Comparison of ENCODE assay signal across 29 mouse cellular contexts in genomic region chr2:155223145-155223544, GRCm38 (mm10). TPM values are rescaled to one million over a fixed set of nuclear protein-coding genes. Genes with fewer than 3 reads are reported as not detected.
DNase-seq lines count a peak whose midpoint lies in the region; ATAC-seq and TF ChIP-seq lines count a peak whose summit lies in the region.
"Had no signal": no experiment of that assay in that cellular context is flagged by ENCODE, and none has a peak within 500 bp of the region (broad histone marks: within the 10 kb centered on the region; RNA-seq: fewer than 3 reads in every experiment).

No protein-coding gene starts in this region.

- intact Hi-C loops in heart, adult 2 months (cut with DNase I), result no loop called here
- intact Hi-C loops in heart, postnatal 25 days (cut with DNase I), result loop anchor here (5.0 kb wide), 1 partner anchor 164 kb away; no protein-coding TSS in a partner anchor

- no peak for TF ChIP-seq CTCF in heart, adult 2 months (IDR thresholded peaks at IDR 0.05)
- TF ChIP-seq CTCF in intestine, postnatal 0 days (IDR thresholded peaks at IDR 0.05; ENCODE audit: low read depth), result no peak
- no peak for TF ChIP-seq CTCF in embryonic fibroblast, embryonic 13.5 days (IDR thresholded peaks at IDR 0.05; ENCODE audit: borderline replicate concordance, insufficient read depth, low read length)

- ATAC-seq in heart, embryonic 15.5 days (replicated peaks; ENCODE audit: insufficient number of reproducible peaks, insufficient read depth, low FRiP score, low read depth), result no peak
- ATAC-seq in heart, embryonic 11.5 days (replicated peaks; ENCODE audit: insufficient number of reproducible peaks, low FRiP score, low TSS enrichment), result no peak
- peak; percentile 51; the same call in 1 of the 2 replicates for ATAC-seq in intestine, postnatal 0 days
- no peak for ATAC-seq in intestine, embryonic 15.5 days
- ATAC-seq: forebrain, embryonic 15.5 days; Patski had no signal

- no peak overlapping the region for H3K9ac ChIP-seq in heart, adult 2 months (ENCODE audit: low read depth, low read length)
- no peak overlapping the region for H3K9ac ChIP-seq in heart, embryonic 15.5 days
- H3K9ac ChIP-seq in heart, embryonic 11.5 days (ENCODE audit: low read depth, low read length), result no peak overlapping the region
- H3K9ac ChIP-seq in intestine, postnatal 0 days (ENCODE audit: low read depth, low read length), result no peak overlapping the region
- H3K9ac ChIP-seq in intestine, embryonic 15.5 days, result no peak overlapping the region
- H3K9ac ChIP-seq: embryonic facial prominence, embryonic 12.5 days; embryonic facial prominence, embryonic 15.5 days; forebrain, embryonic 12.5 days; forebrain, embryonic 15.5 days; hindbrain, embryonic 12.5 days; hindbrain, embryonic 15.5 days had no signal

- 73% methylated on average over 2 of the region's 2 CpGs for WGBS in heart, adult 2 months
- 63% methylated on average over 2 of the region's 2 CpGs for WGBS in heart, embryonic 15.5 days
- 71% methylated on average over 2 of the region's 2 CpGs for WGBS in heart, embryonic 11.5 days (ENCODE audit: insufficient replicate concordance)
- 75% methylated on average over 2 of the region's 2 CpGs for WGBS in intestine, postnatal 0 days
- WGBS in intestine, embryonic 15.5 days, result 89% methylated on average over 2 of the region's 2 CpGs

- no peaks in the 10 kb centered on the region for H3K79me2 ChIP-seq in heart, adult 2 months (replicated peaks; ENCODE audit: control insufficient read depth, insufficient read depth, low read length)

- DNase-seq in heart, adult 2 months, result no peak
- no peak for DNase-seq in heart, postnatal 25 days (ENCODE audit: low spot score)
- DNase-seq: adrenal gland, postnatal 10 days; adrenal gland, postnatal 36 days; B cell, adult 2 months; cerebellum, adult 11 months; cerebellum, adult 2 months; cerebellum, adult 9-11 months; cerebellum, postnatal 25 days; gastrocnemius, postnatal 10 days; heart, adult 18-20 months; heart, postnatal 14 days; kidney, adult 18-20 months; kidney, adult 9 months had no signal

- no peak overlapping the region for H3K4me3 ChIP-seq in heart, adult 2 months
- H3K4me3 ChIP-seq in heart, embryonic 15.5 days, result no peak overlapping the region
- no peak overlapping the region for H3K4me3 ChIP-seq in heart, embryonic 11.5 days (ENCODE audit: low read depth, low read length)
- no peak overlapping the region for H3K4me3 ChIP-seq in intestine, postnatal 0 days (ENCODE audit: low read depth, low read length)
- H3K4me3 ChIP-seq in intestine, embryonic 15.5 days (replicated peaks), result no peak overlapping the region
- H3K4me3 ChIP-seq in embryonic fibroblast, embryonic 13.5 days (ENCODE audit: insufficient read depth, low read length), result no peak overlapping the region
- H3K4me3 ChIP-seq: embryonic facial prominence, embryonic 12.5 days; embryonic facial prominence, embryonic 15.5 days; erythroblast, embryonic 14.5 days; forebrain, embryonic 12.5 days; forebrain, embryonic 15.5 days; hindbrain, embryonic 12.5 days; hindbrain, embryonic 15.5 days had no signal

- peaks cover 8% of the 10 kb centered on the region for H3K4me1 ChIP-seq in heart, adult 2 months (ENCODE audit: control insufficient read depth, insufficient read depth, low read length)
- H3K4me1 ChIP-seq in heart, embryonic 15.5 days (replicated peaks), result peaks cover 16% of the 10 kb centered on the region
- no peaks in the 10 kb centered on the region; the same call in 1 of the 2 replicates for H3K4me1 ChIP-seq in heart, embryonic 11.5 days (ENCODE audit: control insufficient read depth, insufficient read depth, low read length)
- H3K4me1 ChIP-seq in intestine, postnatal 0 days (replicated peaks; ENCODE audit: control insufficient read depth, insufficient read depth, low read length), result no peaks in the 10 kb centered on the region
- H3K4me1 ChIP-seq in intestine, embryonic 15.5 days (replicated peaks), result no peaks in the 10 kb centered on the region
- H3K4me1 ChIP-seq in embryonic fibroblast, embryonic 13.5 days (ENCODE audit: control insufficient read depth, insufficient read depth, low read length), result peaks cover 15% of the 10 kb centered on the region
- H3K4me1 ChIP-seq: embryonic facial prominence, embryonic 12.5 days; embryonic facial prominence, embryonic 15.5 days; forebrain, embryonic 12.5 days; forebrain, embryonic 15.5 days; hindbrain, embryonic 12.5 days; hindbrain, embryonic 15.5 days had no signal

- no peak for TF ChIP-seq EP300 in heart, adult 2 months (IDR thresholded peaks at IDR 0.05; ENCODE audit: insufficient read depth, low read depth, low read length)

- TF ChIP-seq POLR2A in heart, adult 2 months (IDR thresholded peaks at IDR 0.05; ENCODE audit: insufficient read depth, low read depth, low read length), result no peak
- TF ChIP-seq POLR2A in embryonic fibroblast, embryonic 13.5 days (IDR thresholded peaks at IDR 0.05; ENCODE audit: low read depth, low read length), result no peak

- no peaks in the 10 kb centered on the region for H3K27me3 ChIP-seq in heart, adult 2 months (ENCODE audit: control insufficient read depth, insufficient read depth, low read length)
- H3K27me3 ChIP-seq in heart, embryonic 15.5 days, result no peaks in the 10 kb centered on the region
- no peaks in the 10 kb centered on the region for H3K27me3 ChIP-seq in heart, embryonic 11.5 days (ENCODE audit: control insufficient read depth, insufficient read depth, low read length)
- H3K27me3 ChIP-seq in intestine, postnatal 0 days (replicated peaks; ENCODE audit: control insufficient read depth, insufficient read depth, low read length), result no peaks in the 10 kb centered on the region
- no peaks in the 10 kb centered on the region for H3K27me3 ChIP-seq in intestine, embryonic 15.5 days (replicated peaks)
- H3K27me3 ChIP-seq: CH12.LX; embryonic facial prominence, embryonic 12.5 days; embryonic facial prominence, embryonic 15.5 days; forebrain, embryonic 12.5 days; forebrain, embryonic 15.5 days; hindbrain, embryonic 12.5 days; hindbrain, embryonic 15.5 days; Patski had no signal

- peaks cover 23% of the 10 kb centered on the region for H3K36me3 ChIP-seq in heart, adult 2 months (ENCODE audit: control insufficient read depth, insufficient read depth, low read length)
- peaks cover 60% of the 10 kb centered on the region for H3K36me3 ChIP-seq in heart, embryonic 15.5 days
- peaks cover 33% of the 10 kb centered on the region for H3K36me3 ChIP-seq in heart, embryonic 11.5 days (ENCODE audit: control insufficient read depth, insufficient read depth, low read length)
- peaks cover 71% of the 10 kb centered on the region for H3K36me3 ChIP-seq in intestine, postnatal 0 days (ENCODE audit: control insufficient read depth, insufficient read depth)
- peaks cover 35% of the 10 kb centered on the region; the same call in 1 of the 2 replicates for H3K36me3 ChIP-seq in intestine, embryonic 15.5 days

- no peaks in the 10 kb centered on the region for H3K9me3 ChIP-seq in heart, embryonic 15.5 days (replicated peaks)
- no peaks in the 10 kb centered on the region for H3K9me3 ChIP-seq in heart, embryonic 11.5 days (replicated peaks; ENCODE audit: control insufficient read depth, low read length)
- H3K9me3 ChIP-seq in intestine, postnatal 0 days (ENCODE audit: control insufficient read depth), result no peaks in the 10 kb centered on the region
- no peaks in the 10 kb centered on the region for H3K9me3 ChIP-seq in intestine, embryonic 15.5 days
- H3K9me3 ChIP-seq: embryonic facial prominence, embryonic 12.5 days; embryonic facial prominence, embryonic 15.5 days; forebrain, embryonic 12.5 days; forebrain, embryonic 15.5 days; G1E; hindbrain, embryonic 12.5 days; hindbrain, embryonic 15.5 days had no signal

- H3K4me2 ChIP-seq in heart, embryonic 15.5 days, result no peak overlapping the region
- H3K4me2 ChIP-seq in heart, embryonic 11.5 days, result no peak overlapping the region
- no peak overlapping the region for H3K4me2 ChIP-seq in intestine, postnatal 0 days (replicated peaks; ENCODE audit: low read depth)
- H3K4me2 ChIP-seq in intestine, embryonic 15.5 days (replicated peaks), result no peak overlapping the region
- H3K4me2 ChIP-seq: embryonic facial prominence, embryonic 12.5 days; embryonic facial prominence, embryonic 15.5 days; forebrain, embryonic 12.5 days; forebrain, embryonic 15.5 days; hindbrain, embryonic 12.5 days; hindbrain, embryonic 15.5 days had no signal

- peak overlapping the region; percentile 29 for H3K27ac ChIP-seq in heart, adult 2 months
- peak overlapping the region; percentile 65 for H3K27ac ChIP-seq in heart, embryonic 15.5 days
- H3K27ac ChIP-seq in heart, embryonic 11.5 days (ENCODE audit: low read depth, low read length), result no peak overlapping the region
- H3K27ac ChIP-seq in intestine, postnatal 0 days (ENCODE audit: low read depth, low read length), result peak overlapping the region; percentile 4; the same call in 1 of the 2 replicates
- no peak overlapping the region for H3K27ac ChIP-seq in intestine, embryonic 15.5 days
- H3K27ac ChIP-seq in embryonic fibroblast, embryonic 13.5 days (ENCODE audit: insufficient read depth, low read length), result peak overlapping the region; percentile 56
- H3K27ac ChIP-seq: embryonic facial prominence, embryonic 12.5 days; embryonic facial prominence, embryonic 15.5 days; forebrain, embryonic 12.5 days; forebrain, embryonic 15.5 days; hindbrain, embryonic 12.5 days; hindbrain, embryonic 15.5 days had no signal

RNA-seq across cellular contexts. Expression of gene Dynlrb1, which starts 13.2 kb away (rescaled TPM):
- 100 to 1,000 TPM; 163 to 165 TPM for total RNA-seq in heart, adult 2 months (2021)
- polyA plus RNA-seq in heart, adult 2 months (2012; rRNA removed), result 359 and 543 TPM in 2 replicates
- total RNA-seq in heart, postnatal 25 days (2021), result 100 to 1,000 TPM; 162 to 183 TPM
- polyA plus RNA-seq in heart, embryonic 15.5 days (2015; fragmentation: Nextera tagmentation; extraction: Ambion mirVana), result 375 and 381 TPM in 2 replicates
- 427 and 429 TPM in 2 replicates for polyA plus RNA-seq in heart, embryonic 11.5 days (2014; fragmentation: Nextera tagmentation; extraction: Ambion mirVana)
- polyA plus RNA-seq in intestine, postnatal 0 days (2015; fragmentation: Nextera tagmentation; extraction: Ambion mirVana), result 327 and 342 TPM in 2 replicates
- 332 and 349 TPM in 2 replicates for polyA plus RNA-seq in intestine, embryonic 15.5 days (2015; fragmentation: Nextera tagmentation; extraction: Ambion mirVana)
- 498 and 600 TPM in 2 replicates for polyA plus RNA-seq in embryonic fibroblast, embryonic 13.5 days (2011; ENCODE audit: insufficient read length, low read depth, missing spikeins)

RNA-seq across cellular contexts. Expression of gene Map1lc3a, which starts 53.0 kb away (rescaled TPM):
- total RNA-seq in heart, adult 2 months (2021), result 100 to 1,000 TPM; 713 to 821 TPM
- polyA plus RNA-seq in heart, adult 2 months (2012; rRNA removed), result 933 and 1,030 TPM in 2 replicates
- 100 to 1,000 TPM; 712 to 776 TPM for total RNA-seq in heart, postnatal 25 days (2021)
- polyA plus RNA-seq in heart, embryonic 15.5 days (2015; fragmentation: Nextera tagmentation; extraction: Ambion mirVana), result 354 and 380 TPM in 2 replicates
- polyA plus RNA-seq in heart, embryonic 11.5 days (2014; fragmentation: Nextera tagmentation; extraction: Ambion mirVana), result 187 and 189 TPM in 2 replicates
- polyA plus RNA-seq in intestine, postnatal 0 days (2015; fragmentation: Nextera tagmentation; extraction: Ambion mirVana), result 158 and 168 TPM in 2 replicates
- 131 and 146 TPM in 2 replicates for polyA plus RNA-seq in intestine, embryonic 15.5 days (2015; fragmentation: Nextera tagmentation; extraction: Ambion mirVana)
- 134 and 137 TPM in 2 replicates for polyA plus RNA-seq in embryonic fibroblast, embryonic 13.5 days (2011; ENCODE audit: insufficient read length, low read depth, missing spikeins)

Comparison
In these comparisons a context has a peak if more than half of its experiments do, and no peak if none do; other contexts are left out.
1. H3K27ac ChIP-seq: peak in heart, adult 2 months (single experiment), heart, embryonic 15.5 days (single experiment), intestine, postnatal 0 days (single experiment) and embryonic fibroblast, embryonic 13.5 days (single experiment); none in heart, embryonic 11.5 days (single experiment) and intestine, embryonic 15.5 days (single experiment).